ENCODE assay signal across 26 mouse cellular contexts in genomic region chr12:88868288-88868687, GRCm38 (mm10).
DNase-seq lines count a peak whose midpoint lies in the region; ATAC-seq and TF ChIP-seq lines count a peak whose summit lies in the region.
"Had no signal": no experiment of that assay in that cellular context is flagged by ENCODE, and none has a peak within 500 bp of the region (broad histone marks: within the 10 kb centered on the region; RNA-seq: fewer than 3 reads in every experiment).

No protein-coding gene starts in this region.

- no peaks in the 10 kb centered on the region for H3K9me3 ChIP-seq in hindbrain, embryonic 13.5 days
- H3K9me3 ChIP-seq in hindbrain, postnatal 0 days (ENCODE audit: low read length) = no peaks in the 10 kb centered on the region
- H3K9me3 ChIP-seq in forebrain, embryonic 13.5 days (replicated peaks) = no peaks in the 10 kb centered on the region
- H3K9me3 ChIP-seq in midbrain, embryonic 12.5 days = no peaks in the 10 kb centered on the region
- H3K9me3 ChIP-seq: embryonic facial prominence, embryonic 15.5 days; heart, embryonic 12.5 days; hindbrain, embryonic 15.5 days; limb, embryonic 12.5 days; liver, embryonic 12.5 days had no signal

- no peak for ATAC-seq in hindbrain, embryonic 13.5 days (ENCODE audit: low FRiP score)
- no peak for ATAC-seq in hindbrain, postnatal 0 days
- ATAC-seq in forebrain, embryonic 13.5 days = peak; percentile 74
- peak; percentile 53; the same call in 1 of the 2 replicates for ATAC-seq in midbrain, embryonic 12.5 days (ENCODE audit: low FRiP score, low read depth)
- ATAC-seq: intestine, embryonic 16.5 days; liver, embryonic 12.5 days; Patski had no signal

- H3K4me1 ChIP-seq in hindbrain, embryonic 13.5 days (replicated peaks) = peaks cover 10% of the 10 kb centered on the region
- H3K4me1 ChIP-seq in hindbrain, postnatal 0 days (ENCODE audit: insufficient read depth, low read length) = no peaks in the 10 kb centered on the region; the same call in 1 of the 2 replicates
- H3K4me1 ChIP-seq in forebrain, embryonic 13.5 days = peaks cover 29% of the 10 kb centered on the region
- peaks cover 18% of the 10 kb centered on the region for H3K4me1 ChIP-seq in midbrain, embryonic 12.5 days
- H3K4me1 ChIP-seq: embryonic facial prominence, embryonic 15.5 days; heart, embryonic 12.5 days; limb, embryonic 12.5 days; liver, embryonic 12.5 days had no signal

- no peak overlapping the region for H3K4me3 ChIP-seq in hindbrain, embryonic 13.5 days
- H3K4me3 ChIP-seq in hindbrain, postnatal 0 days (ENCODE audit: low read length) = no peak overlapping the region
- H3K4me3 ChIP-seq in forebrain, embryonic 13.5 days = no peak overlapping the region
- no peak overlapping the region for H3K4me3 ChIP-seq in midbrain, embryonic 12.5 days
- H3K4me3 ChIP-seq: embryonic facial prominence, embryonic 15.5 days; heart, embryonic 12.5 days; hindbrain, embryonic 15.5 days; limb, embryonic 12.5 days; liver, embryonic 12.5 days had no signal

- H3K36me3 ChIP-seq in hindbrain, embryonic 13.5 days = no peaks in the 10 kb centered on the region
- no peaks in the 10 kb centered on the region for H3K36me3 ChIP-seq in hindbrain, postnatal 0 days (ENCODE audit: insufficient read depth, low read length)
- no peaks in the 10 kb centered on the region for H3K36me3 ChIP-seq in forebrain, embryonic 13.5 days (ENCODE audit: poor library complexity, severe bottlenecking)
- H3K36me3 ChIP-seq in midbrain, embryonic 12.5 days = no peaks in the 10 kb centered on the region
- H3K36me3 ChIP-seq: embryonic facial prominence, embryonic 15.5 days; heart, embryonic 12.5 days; hindbrain, embryonic 15.5 days; limb, embryonic 12.5 days; liver, embryonic 12.5 days had no signal

- H3K9ac ChIP-seq in hindbrain, embryonic 13.5 days = no peak overlapping the region
- H3K9ac ChIP-seq in hindbrain, postnatal 0 days (replicated peaks; ENCODE audit: low read length) = no peak overlapping the region
- no peak overlapping the region for H3K9ac ChIP-seq in forebrain, embryonic 13.5 days
- no peak overlapping the region for H3K9ac ChIP-seq in midbrain, embryonic 12.5 days (replicated peaks)
- H3K9ac ChIP-seq: embryonic facial prominence, embryonic 15.5 days; heart, embryonic 12.5 days; hindbrain, embryonic 15.5 days; limb, embryonic 12.5 days; liver, embryonic 12.5 days had no signal

- DNase-seq in hindbrain, postnatal 0 days (ENCODE audit: low spot score) = no peak
- peak; percentile 23 for DNase-seq in retina, postnatal 1 day
- DNase-seq in kidney, postnatal 10 days = no peak
- no peak for DNase-seq in adrenal gland, postnatal 4 days (ENCODE audit: low spot score in 2 of 2)
- DNase-seq: cerebellum, adult 18-20 months; cerebellum, postnatal 14 days; gastrocnemius, postnatal 10 days; heart, adult 11 months; heart, postnatal 14 days; kidney, adult 9 months; kidney, postnatal 4 days; lung, adult 18-20 months; lung, postnatal 14 days; right cerebral cortex, postnatal 25 days; spleen, adult 18-20 months; thymus, postnatal 14 days had no signal

- peak overlapping the region; percentile 62; the same call in 1 of the 2 replicates for H3K27ac ChIP-seq in hindbrain, embryonic 13.5 days
- no peak overlapping the region for H3K27ac ChIP-seq in hindbrain, postnatal 0 days
- peak overlapping the region; percentile 67 for H3K27ac ChIP-seq in forebrain, embryonic 13.5 days
- H3K27ac ChIP-seq in midbrain, embryonic 12.5 days (replicated peaks) = peak overlapping the region; percentile 25; the same call in 1 of the 2 replicates
- H3K27ac ChIP-seq: embryonic facial prominence, embryonic 15.5 days; hindbrain, embryonic 15.5 days; limb, embryonic 12.5 days; liver, embryonic 12.5 days had no signal

- no peak overlapping the region for H3K4me2 ChIP-seq in hindbrain, embryonic 13.5 days
- no peak overlapping the region for H3K4me2 ChIP-seq in hindbrain, postnatal 0 days (ENCODE audit: low read depth, low read length)
- H3K4me2 ChIP-seq in forebrain, embryonic 13.5 days = no peak overlapping the region
- H3K4me2 ChIP-seq in midbrain, embryonic 12.5 days (replicated peaks) = no peak overlapping the region
- H3K4me2 ChIP-seq: embryonic facial prominence, embryonic 15.5 days; heart, embryonic 12.5 days; hindbrain, embryonic 15.5 days; limb, embryonic 12.5 days; liver, embryonic 12.5 days had no signal

- no peaks in the 10 kb centered on the region for H3K27me3 ChIP-seq in hindbrain, embryonic 13.5 days
- no peaks in the 10 kb centered on the region for H3K27me3 ChIP-seq in hindbrain, postnatal 0 days (ENCODE audit: insufficient read depth, low read length)
- no peaks in the 10 kb centered on the region for H3K27me3 ChIP-seq in forebrain, embryonic 13.5 days
- no peaks in the 10 kb centered on the region for H3K27me3 ChIP-seq in midbrain, embryonic 12.5 days
- H3K27me3 ChIP-seq: embryonic facial prominence, embryonic 15.5 days; heart, embryonic 12.5 days; hindbrain, embryonic 15.5 days; limb, embryonic 12.5 days; liver, embryonic 12.5 days; Patski had no signal

- TF ChIP-seq CTCF in hindbrain, postnatal 0 days (IDR thresholded peaks at IDR 0.05; ENCODE audit: low read depth) = no peak

Comparison
In these comparisons a context has a peak if more than half of its experiments do, and no peak if none do; other contexts are left out.
1. ATAC-seq: peak in forebrain, embryonic 13.5 days (single experiment) and midbrain, embryonic 12.5 days (single experiment); none in hindbrain, embryonic 13.5 days (single experiment) and hindbrain, postnatal 0 days (single experiment).